Mouse (Mus musculus) limb, embryonic 15.5 days (tissue): ENCODE measurements around the gene Kcnb1. TPM values are rescaled to one million over a fixed set of nuclear protein-coding genes. Genes with fewer than 3 reads are reported as not detected.
A peak's percentile ranks its signal among the peaks of the same experiment; 100 is the strongest.

ENCODE experiments used
- ATAC-seq: fragments of 200-750 bp; cut with Nextera tagmentation; 2 replicates; pipeline ENCODE4 v1.8.0; 2017; ENCODE audit warnings: low read depth, moderate TSS enrichment; ENCODE audit not compliant: insufficient number of reproducible peaks, low FRiP score, low TSS enrichment
- H3K27ac ChIP-seq: fragments of 300-500 bp; sonication (generic); 2 replicates; pipeline ENCODE4 v1.5.1; 2015; ENCODE audit warnings: moderate library complexity, mild to moderate bottlenecking, inconsistent platforms
- H3K27me3 ChIP-seq: fragments of 300-500 bp; sonication (generic); 2 replicates; pipeline ENCODE4 v1.6.1; 2015; ENCODE audit warnings: inconsistent platforms
- H3K36me3 ChIP-seq: fragments of 300-500 bp; sonication (generic); 2 replicates; pipeline ENCODE4 v1.6.1; 2015; ENCODE audit warnings: inconsistent platforms
- H3K4me1 ChIP-seq: fragments of 300-500 bp; sonication (generic); 2 replicates; pipeline ENCODE4 v1.6.1; 2015; ENCODE audit warnings: inconsistent platforms
- H3K4me2 ChIP-seq: fragments of 300-500 bp; sonication (generic); 2 replicates; pipeline ENCODE4 v1.6.1; 2015; ENCODE audit warnings: mild to moderate bottlenecking, inconsistent platforms
- H3K4me3 ChIP-seq: fragments of 300-500 bp; sonication (generic); 2 replicates; pipeline ENCODE4 v1.5.1; 2015; ENCODE audit warnings: mild to moderate bottlenecking, inconsistent platforms
- H3K9ac ChIP-seq: fragments of 300-500 bp; sonication (generic); 2 replicates; pipeline ENCODE4 v1.6.1; 2015; ENCODE audit warnings: inconsistent platforms
- H3K9me3 ChIP-seq: fragments of 300-500 bp; sonication (generic); 2 replicates; pipeline ENCODE4 v1.6.1; 2016; ENCODE audit warnings: inconsistent platforms
- WGBS: fragments of 180-500 bp; shearing (Covaris S2); methylation state at CpG from one replicate; pipeline ENCODE4 v1.1.7; 2015; 5-methylcytosine and 5-hydroxymethylcytosine counted together
- polyA plus RNA-seq: library from polyadenylated mRNA; unstranded; fragments of >200 nt; fragmentation: Nextera tagmentation; extraction: Ambion mirVana; gene quantifications from 2 replicates; pipeline ENCODE4 v1.2.1, GENCODE M21; 2015

Kcnb1 gene
- polyA plus RNA-seq, 1 experiment from 2014 or later = 0.73 TPM

DNA sequence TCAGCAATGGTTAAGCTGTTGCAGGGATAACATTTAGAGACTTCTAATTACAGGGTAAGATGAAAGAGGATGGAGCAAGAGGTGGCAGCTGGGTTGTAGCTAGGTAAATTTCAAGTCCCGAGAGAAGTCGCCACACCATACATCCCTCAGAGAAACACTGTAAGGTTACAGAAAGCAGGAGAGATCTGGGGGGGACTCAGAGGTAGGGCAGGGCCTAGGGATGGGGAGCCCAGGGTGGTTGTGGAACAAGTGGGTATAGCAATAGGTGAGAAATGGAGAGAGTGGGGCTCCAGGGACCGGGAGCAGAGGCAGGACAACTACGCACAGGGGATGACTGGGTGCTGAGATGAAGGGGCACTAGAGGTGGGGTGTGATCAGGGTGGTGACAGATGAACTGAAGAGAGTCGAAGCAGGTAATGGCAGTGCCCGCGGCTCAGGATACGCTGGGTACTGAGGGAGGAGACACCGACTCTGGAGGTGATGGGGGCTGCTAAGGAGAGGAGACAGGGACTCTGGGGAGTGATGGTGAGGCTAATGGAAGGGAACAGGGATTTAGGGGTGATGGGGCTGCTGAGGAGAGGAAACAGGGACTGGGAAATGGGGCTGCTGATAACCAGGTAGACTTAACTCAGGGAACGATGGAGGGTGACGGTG lies 128.4 kb downstream of the Kcnb1 start:
- no peak overlapping the region for H3K27ac ChIP-seq
- WGBS = 17% methylated on average over 11 of the region's 11 CpGs

DNA sequence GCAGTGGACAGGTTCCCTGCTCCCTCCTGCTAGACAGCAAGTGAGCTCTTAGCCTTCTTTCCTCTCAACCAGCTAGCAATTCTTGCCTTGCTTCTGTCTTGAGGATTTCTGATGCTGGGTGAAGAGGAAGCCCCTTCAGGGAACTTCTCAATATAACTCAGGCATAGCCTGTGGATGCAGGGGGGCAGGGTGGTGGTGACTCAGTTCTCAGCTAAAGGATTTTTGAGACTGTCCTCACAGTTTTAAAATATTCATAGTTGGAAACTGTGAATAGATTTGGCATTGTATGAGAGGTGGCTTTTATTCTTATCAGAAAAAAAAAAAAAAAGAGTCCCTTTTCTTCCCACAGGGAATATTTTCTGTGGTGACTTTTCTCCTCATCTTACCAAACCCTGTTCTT lies 129.2 kb downstream of the Kcnb1 start:
- no peak overlapping the region for H3K4me3 ChIP-seq
- peaks cover 24% of the 10 kb centered on the region for H3K4me1 ChIP-seq
- no peaks in the 10 kb centered on the region for H3K9me3 ChIP-seq
- no peak overlapping the region for H3K9ac ChIP-seq
- H3K4me2 ChIP-seq = no peak overlapping the region
- no peak for ATAC-seq
- H3K27ac ChIP-seq = no peak overlapping the region
- peaks cover 42% of the 10 kb centered on the region for H3K36me3 ChIP-seq
- H3K27me3 ChIP-seq = no peaks in the 10 kb centered on the region

More for the DNA sequence above, 128.4 kb downstream of the Kcnb1 start:
- Histone ChIP-seq H3K9me3 (no peaks in the 10 kb centered on the region), H3K4me2 (peak overlapping the region; percentile 70), H3K4me1 (peaks cover 27% of the 10 kb centered on the region), H3K4me3 (peak overlapping the region; percentile 89), H3K9ac (peak overlapping the region; percentile 87), H3K27me3 (no peaks in the 10 kb centered on the region), H3K36me3 (peaks cover 40% of the 10 kb centered on the region)
- ATAC-seq = no peak

DNA sequence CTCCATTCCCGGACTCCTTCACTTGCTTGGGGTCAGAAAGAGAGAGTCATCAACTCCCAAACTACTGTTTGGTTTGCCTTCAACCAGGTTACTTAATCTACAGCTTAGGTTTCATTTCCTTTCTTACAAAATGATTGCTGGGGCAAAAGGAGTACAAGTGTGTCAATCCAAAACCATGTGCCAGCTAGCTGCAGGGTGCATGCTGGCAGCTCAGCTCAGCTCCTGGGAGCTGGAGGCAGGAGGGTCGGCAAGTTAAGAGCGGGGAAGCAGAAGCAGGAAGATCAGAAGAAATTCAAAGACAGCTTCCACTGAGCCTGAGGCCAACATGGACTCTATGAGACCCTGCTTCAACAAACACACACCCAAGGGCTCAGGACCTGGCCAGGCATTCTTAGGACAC lies 129.6 kb downstream of the Kcnb1 start:
- H3K9me3 ChIP-seq = no peaks in the 10 kb centered on the region
- H3K36me3 ChIP-seq = peaks cover 42% of the 10 kb centered on the region
- H3K27me3 ChIP-seq = no peaks in the 10 kb centered on the region
- peaks cover 20% of the 10 kb centered on the region for H3K4me1 ChIP-seq
- no peak for ATAC-seq
- no peak overlapping the region for H3K4me2 ChIP-seq
- 69% methylated on average over 3 of the region's 3 CpGs for WGBS
- H3K27ac ChIP-seq = no peak overlapping the region
- no peak overlapping the region for H3K4me3 ChIP-seq
- H3K9ac ChIP-seq = no peak overlapping the region

DNA sequence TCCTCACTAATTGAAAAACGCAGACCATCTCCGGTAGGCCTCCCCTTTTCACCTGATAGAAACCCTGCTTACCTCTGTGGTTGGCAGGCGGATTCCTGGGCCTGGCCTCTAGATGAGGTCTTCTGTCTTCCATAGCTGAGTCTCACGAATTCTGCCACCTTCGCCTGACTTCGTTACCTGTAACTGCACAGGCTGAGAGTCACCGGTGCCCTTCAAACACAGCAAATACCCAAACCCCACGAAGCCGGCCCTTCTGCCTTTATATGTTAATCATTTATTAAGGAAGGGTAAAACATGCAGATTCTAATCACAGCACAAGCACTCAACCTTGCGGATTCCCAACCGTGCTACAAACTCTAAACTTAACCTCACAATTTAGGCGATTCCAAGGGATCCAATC lies 130.0 kb downstream of the Kcnb1 start:
- H3K4me3 ChIP-seq = no peak overlapping the region
- H3K27me3 ChIP-seq = no peaks in the 10 kb centered on the region
- WGBS = 72% methylated on average over 12 of the region's 12 CpGs
- no peak overlapping the region for H3K27ac ChIP-seq
- peaks cover 18% of the 10 kb centered on the region for H3K4me1 ChIP-seq
- H3K4me2 ChIP-seq = no peak overlapping the region
- no peaks in the 10 kb centered on the region for H3K9me3 ChIP-seq
- H3K36me3 ChIP-seq = peaks cover 42% of the 10 kb centered on the region
- H3K9ac ChIP-seq = no peak overlapping the region
- no peak for ATAC-seq

DNA sequence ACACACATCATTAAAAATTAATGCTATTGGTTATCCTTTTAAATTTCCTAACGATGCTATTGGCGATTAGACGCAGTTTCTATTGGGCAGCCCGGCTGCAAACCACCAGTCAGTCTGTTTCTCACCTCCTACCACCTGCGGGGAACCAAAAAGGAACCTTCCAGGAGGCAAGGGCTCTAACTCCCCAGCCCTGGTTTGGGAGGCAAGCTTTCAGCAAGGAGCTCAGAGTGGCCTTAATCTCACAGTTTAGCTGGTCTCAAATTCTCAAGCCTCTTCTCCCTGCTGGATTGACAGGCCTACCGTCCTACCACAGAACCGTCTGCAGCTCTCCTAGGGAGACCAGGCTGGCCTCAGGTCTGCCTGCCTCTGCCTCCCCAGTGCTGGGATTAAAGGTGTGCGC lies 130.4 kb downstream of the Kcnb1 start:
- Histone ChIP-seq H3K9ac (no peak overlapping the region), H3K27ac (no peak overlapping the region), H3K36me3 (peaks cover 42% of the 10 kb centered on the region), H3K4me2 (no peak overlapping the region), H3K9me3 (no peaks in the 10 kb centered on the region), H3K4me3 (no peak overlapping the region), H3K4me1 (peaks cover 14% of the 10 kb centered on the region), H3K27me3 (no peaks in the 10 kb centered on the region)
- no peak for ATAC-seq
- WGBS = 56% methylated on average over 8 of the region's 8 CpGs

GRCm38 (mm10) chr2:167058814-167059387 lies 131.1 kb downstream of the Kcnb1 start:
- WGBS = 67% methylated on average over 3 of the region's 3 CpGs
- H3K4me2 ChIP-seq = no peak overlapping the region
- no peak overlapping the region for H3K4me3 ChIP-seq
- peaks cover 45% of the 10 kb centered on the region for H3K36me3 ChIP-seq
- H3K27me3 ChIP-seq = no peaks in the 10 kb centered on the region
- no peaks in the 10 kb centered on the region for H3K9me3 ChIP-seq
- peaks cover 14% of the 10 kb centered on the region for H3K4me1 ChIP-seq
- ATAC-seq = no peak
- H3K9ac ChIP-seq = no peak overlapping the region
- H3K27ac ChIP-seq = no peak overlapping the region

DNA sequence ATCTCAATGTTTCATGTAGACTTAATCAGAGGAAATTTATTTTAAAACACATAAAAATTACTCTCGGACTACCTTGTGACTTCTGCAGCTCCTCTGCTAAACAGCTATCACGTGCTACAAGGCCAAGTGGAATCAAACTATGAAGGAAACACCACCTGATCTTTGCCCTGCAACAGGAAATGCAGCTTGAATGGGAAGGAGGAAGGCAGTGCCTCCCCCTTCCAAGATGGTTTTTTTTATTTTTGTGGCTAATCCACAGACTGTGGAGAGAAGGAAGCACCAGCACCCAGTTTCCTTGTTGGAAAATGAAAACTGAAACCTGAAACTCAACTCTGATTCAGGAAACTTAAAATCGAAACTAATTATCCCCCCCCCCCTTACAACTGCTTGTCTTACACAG lies 131.8 kb downstream of the Kcnb1 start:
- Histone ChIP-seq H3K4me1 (peaks cover 14% of the 10 kb centered on the region), H3K4me3 (no peak overlapping the region), H3K27me3 (no peaks in the 10 kb centered on the region), H3K4me2 (no peak overlapping the region), H3K27ac (no peak overlapping the region), H3K36me3 (peaks cover 51% of the 10 kb centered on the region), H3K9me3 (no peaks in the 10 kb centered on the region), H3K9ac (no peak overlapping the region)
- 56% methylated on average over 3 of the region's 3 CpGs for WGBS
- no peak for ATAC-seq

DNA sequence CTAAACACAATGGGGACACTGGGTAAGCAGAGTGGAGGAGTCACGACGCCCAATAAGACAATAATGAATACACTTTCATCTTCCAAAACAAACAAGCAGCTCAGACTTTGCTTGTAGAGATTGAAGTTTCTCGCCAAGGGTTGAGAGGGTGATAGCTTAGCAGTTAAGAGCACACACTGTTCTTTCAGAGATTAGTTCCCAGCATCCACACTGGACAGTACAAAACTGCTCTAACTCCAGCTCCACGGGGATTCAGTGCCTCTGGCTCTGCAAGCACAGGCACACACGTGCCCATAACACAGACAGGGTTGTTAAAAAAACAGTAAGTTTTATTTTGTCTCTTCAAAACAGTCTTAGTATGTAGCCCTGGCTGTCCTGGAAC lies 133.0 kb downstream of the Kcnb1 start:
- no peak for ATAC-seq
- peaks cover 13% of the 10 kb centered on the region for H3K4me1 ChIP-seq

GRCm38 (mm10) chr2:167056210-167056941 lies 133.6 kb downstream of the Kcnb1 start:
- WGBS = 95% methylated on average over 15 of the region's 15 CpGs
- H3K27me3 ChIP-seq = no peaks in the 10 kb centered on the region
- H3K36me3 ChIP-seq = peaks cover 63% of the 10 kb centered on the region
- peaks cover 8% of the 10 kb centered on the region for H3K4me1 ChIP-seq
- ATAC-seq = no peak
- H3K9me3 ChIP-seq = no peaks in the 10 kb centered on the region
- no peak overlapping the region for H3K4me3 ChIP-seq
- H3K4me2 ChIP-seq = no peak overlapping the region
- H3K27ac ChIP-seq = no peak overlapping the region
- H3K9ac ChIP-seq = no peak overlapping the region

More for the DNA sequence above, 133.0 kb downstream of the Kcnb1 start:
- Histone ChIP-seq H3K27me3 (no peaks in the 10 kb centered on the region), H3K4me3 (no peak overlapping the region), H3K36me3 (peaks cover 59% of the 10 kb centered on the region), H3K9ac (no peak overlapping the region), H3K27ac (no peak overlapping the region), H3K9me3 (no peaks in the 10 kb centered on the region), H3K4me2 (no peak overlapping the region)
- WGBS = 78% methylated on average over 5 of the region's 5 CpGs

DNA sequence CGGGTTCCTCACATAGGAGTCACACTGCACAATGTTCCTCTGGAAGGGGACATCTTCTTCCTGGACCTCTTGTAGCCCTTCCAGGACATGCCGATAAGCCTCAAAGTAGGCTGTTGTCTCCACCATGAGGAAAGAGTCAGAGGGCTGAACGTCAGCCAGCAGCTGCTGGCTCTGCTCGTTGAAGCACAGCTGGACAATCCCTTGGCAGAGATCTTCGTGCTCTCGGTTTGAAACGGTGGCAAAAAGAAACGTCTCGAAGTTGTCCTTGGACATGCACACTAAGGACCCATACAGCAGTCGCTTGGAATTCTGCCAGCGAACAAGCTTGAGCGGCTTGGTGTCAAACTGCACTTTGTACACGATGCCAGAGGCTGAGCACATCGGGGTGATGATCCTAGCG lies 134.6 kb downstream of the Kcnb1 start:
- H3K4me3 ChIP-seq = no peak overlapping the region
- WGBS = 81% methylated on average over 15 of the region's 15 CpGs
- peaks cover 70% of the 10 kb centered on the region for H3K36me3 ChIP-seq
- 0 out of 2 replicates have a peak, but pooled peaks cover under 1% of the 10 kb centered on the region for H3K4me1 ChIP-seq
- no peak overlapping the region for H3K4me2 ChIP-seq
- no peak overlapping the region for H3K9ac ChIP-seq
- ATAC-seq = no peak
- no peak overlapping the region for H3K27ac ChIP-seq
- H3K27me3 ChIP-seq = no peaks in the 10 kb centered on the region
- H3K9me3 ChIP-seq = no peaks in the 10 kb centered on the region

- H3K36me3 ChIP-seq = peaks cover 82% of the 10 kb centered on the region
- no peak overlapping the region for H3K4me2 ChIP-seq
- 71% methylated on average over 9 of the region's 9 CpGs for WGBS
- H3K27me3 ChIP-seq = no peaks in the 10 kb centered on the region
- no peak overlapping the region for H3K27ac ChIP-seq
- no peaks in the 10 kb centered on the region for H3K9me3 ChIP-seq
- no peak overlapping the region for H3K4me3 ChIP-seq
- no peaks in the 10 kb centered on the region for H3K4me1 ChIP-seq
- ATAC-seq = no peak
- no peak overlapping the region for H3K9ac ChIP-seq
Measured at GRCm38 (mm10) chr2:167053127-167053844, 136.7 kb downstream of the Kcnb1 start.
